Mouse (Mus musculus): ENCODE measurements around the gene Cdc37l1.

GRCm38 (mm10) chr19:29032662-29033061 is 42.5 kb downstream of the Cdc37l1 start:
- TF ChIP-seq CTCF (IDR thresholded peaks at IDR 0.05) (no peak), POLR2A (IDR thresholded peaks at IDR 0.05; ENCODE audit: insufficient read depth, low read depth, low read length) (no peak)
